Mouse (Mus musculus): ENCODE results near the gene Egr2. TPM values are rescaled to one million over a fixed set of nuclear protein-coding genes. Genes with fewer than 3 reads are reported as not detected.

The Egr2 gene
- total and polyA plus RNA-seq, 3 experiments: 1.0 to 4.7 (median 3.1) TPM

DNA sequence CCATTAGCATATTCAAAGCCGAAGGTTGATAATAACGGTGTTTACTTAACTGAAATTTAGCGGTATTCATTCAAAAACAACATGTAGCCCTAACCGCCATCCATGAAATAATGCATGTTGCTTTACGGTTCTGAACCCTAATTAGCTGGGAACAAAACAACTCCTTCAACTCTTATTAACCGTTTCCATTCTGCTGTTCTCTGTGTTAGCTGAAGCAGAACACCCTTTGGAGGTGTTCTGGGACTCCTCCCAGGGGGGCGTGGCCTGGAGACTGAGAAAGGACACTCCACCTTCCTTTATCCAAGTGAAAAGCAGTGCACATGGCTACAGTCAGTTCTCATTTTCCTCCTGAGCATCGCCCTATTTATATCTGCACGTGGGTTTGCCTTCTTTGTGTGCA lies 8.8 kb upstream of the Egr2 start:
- no peak overlapping the region for H3K9ac ChIP-seq (ENCODE audit: insufficient read depth, low read depth)
- in situ Hi-C loops (cut with MboI; ENCODE audit: low pct_ligation_motif_present, low pct_unique_long_range_greater_than_20kb, low sequenced_read_pairs) (loop anchor here (25.0 kb wide), 1 partner anchor 214 kb away; no protein-coding TSS in a partner anchor), dilution Hi-C loops (cut with MboI; ENCODE audit: extremely low pct_ligation_motif_present, extremely low pct_unique_long_range_greater_than_20kb, low sequenced_read_pairs) (no loop called here)
- no peaks in the 10 kb centered on the region for H3K27me3 ChIP-seq (replicated peaks)
- no peak overlapping the region for H3K4me3 ChIP-seq (replicated peaks in 1 of 3; ENCODE audit: low read depth in 2 of 3, low read length in 2 of 3, poor library complexity in 1 of 3)
- TF ChIP-seq USF1 (IDR thresholded peaks at IDR 0.05; ENCODE audit: low read depth, low read length) (no peak), JUND (conservative IDR thresholded peaks at IDR 0.05; ENCODE audit: low read depth, low read length) (no peak), MAZ (IDR thresholded peaks at IDR 0.05; ENCODE audit: low read depth, low read length) (no peak), USF2 (conservative IDR thresholded peaks at IDR 0.05; ENCODE audit: low read depth, low read length) (no peak), TBP (conservative IDR thresholded peaks at IDR 0.05; ENCODE audit: low read depth, low read length) (no peak), MAFK (IDR thresholded peaks at IDR 0.05; ENCODE audit: insufficient replicate concordance, low read length) (no peak), ELF1 (IDR thresholded peaks at IDR 0.05; ENCODE audit: low read depth, low read length) (no peak), PAX5 (IDR thresholded peaks at IDR 0.05; ENCODE audit: low read length) (no peak), NRF1 (IDR thresholded peaks at IDR 0.05; ENCODE audit: low read depth, low read length) (no peak), ZNF384 (IDR thresholded peaks at IDR 0.05; ENCODE audit: low read depth, low read length) (no peak), HCFC1 (IDR thresholded peaks at IDR 0.05; ENCODE audit: low read depth, low read length) (no peak), CHD2 (IDR thresholded peaks at IDR 0.05; ENCODE audit: low read length) (no peak), IRF4 (IDR thresholded peaks at IDR 0.05; ENCODE audit: low read depth, low read length) (no peak)
- no peaks in the 10 kb centered on the region for H3K9me3 ChIP-seq (replicated peaks; ENCODE audit: low read length)
- no peak for DNase-seq (ENCODE audit: extremely low read depth)
- no peaks in the 10 kb centered on the region for H3K36me3 ChIP-seq (replicated peaks in 1 of 2; ENCODE audit: control insufficient read depth in 1 of 2, insufficient read depth in 1 of 2, low read length in 1 of 2)
- peaks cover 9 to 27% of the 10 kb centered on the region in 2 experiments for H3K4me1 ChIP-seq (ENCODE audit: control insufficient read depth in 1 of 2, insufficient read depth in 2 of 2)
- H3K79me2 ChIP-seq (replicated peaks; ENCODE audit: control insufficient read depth, extremely low read depth, insufficient read depth, poor library complexity, severe bottlenecking): no peaks in the 10 kb centered on the region
- no peak overlapping the region for H3K4me2 ChIP-seq (ENCODE audit: insufficient read depth, low read depth, poor library complexity, severe bottlenecking)
- no peak overlapping the region for H3K27ac ChIP-seq (ENCODE audit: insufficient read depth, low read depth)

DNA sequence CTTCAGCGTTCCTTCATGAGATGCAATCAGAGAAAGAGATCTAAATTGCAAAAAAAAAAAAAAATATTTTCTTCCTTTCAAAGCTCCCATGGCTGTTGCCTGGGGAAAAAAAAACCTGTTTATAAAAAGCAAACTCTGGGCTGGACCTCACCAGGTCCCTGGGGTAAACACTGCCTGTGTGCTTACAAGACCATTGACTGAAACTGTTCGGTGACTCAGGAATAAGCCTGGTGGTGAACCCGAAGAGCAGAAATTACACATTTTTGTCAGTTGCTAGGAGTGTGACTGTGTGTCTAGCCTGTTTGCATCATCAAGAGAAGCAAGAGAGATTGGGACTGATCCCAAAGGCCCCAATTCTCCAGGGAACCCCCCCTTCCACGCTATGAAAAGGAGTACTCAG lies 5.5 kb upstream of the Egr2 start:
- Histone ChIP-seq H3K27ac (ENCODE audit: insufficient read depth, low read depth) (no peak overlapping the region), H3K4me2 (ENCODE audit: insufficient read depth, low read depth, poor library complexity, severe bottlenecking) (no peak overlapping the region), H3K79me2 (replicated peaks; ENCODE audit: control insufficient read depth, extremely low read depth, insufficient read depth, poor library complexity, severe bottlenecking) (no peaks in the 10 kb centered on the region), H3K4me1 (ENCODE audit: control insufficient read depth in 1 of 2, insufficient read depth in 2 of 2) (peaks cover 9 to 20% of the 10 kb centered on the region in 2 experiments), H3K27me3 (replicated peaks) (no peaks in the 10 kb centered on the region), H3K9me3 (replicated peaks; ENCODE audit: low read length) (no peaks in the 10 kb centered on the region), H3K4me3 (replicated peaks in 1 of 3; ENCODE audit: low read depth in 2 of 3, low read length in 2 of 3, poor library complexity in 1 of 3) (no peak overlapping the region), H3K36me3 (replicated peaks in 1 of 2; ENCODE audit: control insufficient read depth in 1 of 2, insufficient read depth in 1 of 2, low read length in 1 of 2) (no peaks in the 10 kb centered on the region), H3K9ac (ENCODE audit: insufficient read depth, low read depth) (no peak overlapping the region)
- dilution Hi-C loops (cut with MboI; ENCODE audit: extremely low pct_ligation_motif_present, extremely low pct_unique_long_range_greater_than_20kb, low sequenced_read_pairs) (no loop called here), in situ Hi-C loops (cut with MboI; ENCODE audit: low pct_ligation_motif_present, low pct_unique_long_range_greater_than_20kb, low sequenced_read_pairs) (loop anchor here (5.0 to 25.0 kb wide), 2 partner anchors 198 to 217 kb away; no protein-coding TSS in a partner anchor)
- peak; percentile 51 for DNase-seq (ENCODE audit: extremely low read depth)
- TF ChIP-seq ZNF384 (IDR thresholded peaks at IDR 0.05; ENCODE audit: low read depth, low read length) (peak; percentile 58; the same call in 1 of the 2 replicates), USF2 (conservative IDR thresholded peaks at IDR 0.05; ENCODE audit: low read depth, low read length) (no peak)

DNA sequence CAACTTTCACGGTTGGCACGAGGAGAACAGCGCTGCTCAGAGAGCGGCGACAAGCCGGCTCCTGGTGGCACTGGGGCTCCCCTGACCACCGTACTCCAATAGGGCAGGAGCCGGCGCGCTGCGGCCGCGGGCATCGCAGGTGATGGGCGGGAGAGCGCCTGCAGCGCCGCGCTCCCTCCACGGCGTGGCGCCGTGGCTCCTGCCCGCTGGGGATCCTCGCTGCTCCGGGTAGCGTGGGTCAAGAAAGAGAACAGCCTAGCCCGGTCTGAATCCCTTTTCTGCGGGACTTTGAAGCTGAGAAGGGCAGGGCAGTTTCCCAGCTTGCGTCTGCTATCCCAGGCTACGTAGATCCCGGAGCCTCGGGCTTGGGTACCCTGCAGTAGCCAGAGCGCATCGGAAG lies 697 bp downstream of the Egr2 start:
- Histone ChIP-seq H3K4me1 (ENCODE audit: control insufficient read depth in 1 of 2, insufficient read depth in 2 of 2) (peaks cover 2 to 8% of the 10 kb centered on the region in 2 experiments; a peak in 3 of 4 replicates), H3K9me3 (replicated peaks; ENCODE audit: low read length) (peaks cover 8% of the 10 kb centered on the region), H3K9ac (ENCODE audit: insufficient read depth, low read depth) (peak overlapping the region; percentile 29), H3K79me2 (replicated peaks; ENCODE audit: control insufficient read depth, extremely low read depth, insufficient read depth, poor library complexity, severe bottlenecking) (no peaks in the 10 kb centered on the region), H3K27me3 (replicated peaks) (peaks cover 10% of the 10 kb centered on the region), H3K36me3 (replicated peaks in 1 of 2; ENCODE audit: control insufficient read depth in 1 of 2, insufficient read depth in 1 of 2, low read length in 1 of 2) (peaks cover 0 to 7% of the 10 kb centered on the region in 2 experiments), H3K4me3 (replicated peaks in 1 of 3; ENCODE audit: low read depth in 2 of 3, low read length in 2 of 3, poor library complexity in 1 of 3) (peak overlapping the region; percentile 20 to 87 (median 54)), H3K4me2 (ENCODE audit: insufficient read depth, low read depth, poor library complexity, severe bottlenecking) (peak overlapping the region; percentile 94), H3K27ac (ENCODE audit: insufficient read depth, low read depth) (no peak overlapping the region)
- peak; percentile 63 for DNase-seq (ENCODE audit: extremely low read depth)
- in situ Hi-C loops (cut with MboI; ENCODE audit: low pct_ligation_motif_present, low pct_unique_long_range_greater_than_20kb, low sequenced_read_pairs) (loop anchor here (25.0 kb wide), 1 partner anchor 224 kb away; no protein-coding TSS in a partner anchor), dilution Hi-C loops (cut with MboI; ENCODE audit: extremely low pct_ligation_motif_present, extremely low pct_unique_long_range_greater_than_20kb, low sequenced_read_pairs) (no loop called here)
- TF ChIP-seq CHD2 (IDR thresholded peaks at IDR 0.05; ENCODE audit: low read length) (no peak), PAX5 (IDR thresholded peaks at IDR 0.05; ENCODE audit: low read length) (no peak), USF1 (IDR thresholded peaks at IDR 0.05; ENCODE audit: low read depth, low read length) (no peak), MEF2A (IDR thresholded peaks at IDR 0.05; ENCODE audit: borderline replicate concordance, low read depth, low read length) (no peak; the same call in 1 of the 2 replicates), MAFK (IDR thresholded peaks at IDR 0.05; ENCODE audit: insufficient replicate concordance, low read length) (no peak), UBTF (IDR thresholded peaks at IDR 0.05; ENCODE audit: low read depth, low read length) (peak; percentile 91), MAX (IDR thresholded peaks at IDR 0.05; ENCODE audit: low read length) (peak; percentile 80; the same call in 1 of the 2 replicates), IRF4 (IDR thresholded peaks at IDR 0.05; ENCODE audit: low read depth, low read length) (peak; percentile 62), ZC3H11A (IDR thresholded peaks at IDR 0.05; ENCODE audit: low read depth, low read length) (peak; percentile 94), TCF12 (IDR thresholded peaks at IDR 0.05; ENCODE audit: low read depth, low read length) (0 out of 2 replicates have a peak, but pooled peaks have one; percentile 40), CTCF (conservative IDR thresholded peaks at IDR 0.05 in 1 of 2, IDR thresholded peaks at IDR 0.05 in 1 of 2; ENCODE audit: low read depth in 2 of 2, low read length in 2 of 2) (peak; percentile 20 to 94; a peak in 2 of 4 replicates), USF2 (conservative IDR thresholded peaks at IDR 0.05; ENCODE audit: low read depth, low read length) (no peak), CHD1 (IDR thresholded peaks at IDR 0.05; ENCODE audit: low read depth, low read length) (no peak), EP300 (IDR thresholded peaks at IDR 0.05; ENCODE audit: low read length) (no peak), ZNF384 (IDR thresholded peaks at IDR 0.05; ENCODE audit: low read depth, low read length) (no peak), ZKSCAN1 (IDR thresholded peaks at IDR 0.05; ENCODE audit: borderline replicate concordance, low read depth, low read length) (no peak), TBP (conservative IDR thresholded peaks at IDR 0.05; ENCODE audit: low read depth, low read length) (0 out of 2 replicates have a peak, but pooled peaks have one; percentile 47), MXI1 (IDR thresholded peaks at IDR 0.05; ENCODE audit: low read depth, low read length) (peak; percentile 41)
